In genomic region chr12:32954216-32955021, GRCm38 (mm10) we compare ENCODE assay signal across 8 mouse cellular contexts. TPM values are rescaled to one million over a fixed set of nuclear protein-coding genes. Genes with fewer than 3 reads are reported as not detected.
A peak's percentile ranks its signal among the peaks of the same experiment; 100 is the strongest.
DNase-seq lines count a peak whose midpoint lies in the region; ATAC-seq and TF ChIP-seq lines count a peak whose summit lies in the region.

No protein-coding gene starts in this region.

- intact Hi-C loops in heart, postnatal 14 days (cut with DNase I), result loop anchor here (5.0 kb wide), 1 partner anchor 53 kb away; no protein-coding TSS in a partner anchor

- peak overlapping the region; percentile 99 for H3K27ac ChIP-seq in heart, embryonic 11.5 days (ENCODE audit: low read depth, low read length)
- H3K27ac ChIP-seq in ES-Bruce4 (ENCODE audit: insufficient read depth, low read length), result no peak overlapping the region; the same call in 1 of the 2 replicates
- H3K27ac ChIP-seq in embryonic facial prominence, embryonic 10.5 days (replicated peaks), result peak overlapping the region; percentile 90
- H3K27ac ChIP-seq in hindbrain, embryonic 11.5 days (ENCODE audit: low read depth, low read length), result peak overlapping the region; percentile 90

- no peaks in the 10 kb centered on the region for H3K9me3 ChIP-seq in heart, embryonic 11.5 days (replicated peaks; ENCODE audit: control insufficient read depth, low read length)
- H3K9me3 ChIP-seq in ES-Bruce4 (replicated peaks; ENCODE audit: control insufficient read depth, insufficient read depth, low read length, poor library complexity, severe bottlenecking), result no peaks in the 10 kb centered on the region
- H3K9me3 ChIP-seq in embryonic facial prominence, embryonic 10.5 days, result no peaks in the 10 kb centered on the region
- no peaks in the 10 kb centered on the region for H3K9me3 ChIP-seq in hindbrain, embryonic 11.5 days (ENCODE audit: control insufficient read depth, low read length)

- peak overlapping the region; percentile 81 for H3K4me2 ChIP-seq in heart, embryonic 11.5 days
- H3K4me2 ChIP-seq in hindbrain, embryonic 11.5 days (replicated peaks; ENCODE audit: low read depth, low read length), result peak overlapping the region; percentile 75

- TF ChIP-seq EP300 in ES-Bruce4 (IDR thresholded peaks at IDR 0.05; ENCODE audit: insufficient read depth, low read depth, low read length), result no peak

- TF ChIP-seq CTCF in ES-Bruce4 (IDR thresholded peaks at IDR 0.05; ENCODE audit: low read depth, low read length), result no peak
- TF ChIP-seq CTCF in lung, adult 2 months (IDR thresholded peaks at IDR 0.05; ENCODE audit: insufficient read depth, low read length), result no peak

- no peaks in the 10 kb centered on the region for H3K36me3 ChIP-seq in heart, embryonic 11.5 days (ENCODE audit: control insufficient read depth, insufficient read depth, low read length)
- no peaks in the 10 kb centered on the region for H3K36me3 ChIP-seq in ES-Bruce4 (ENCODE audit: control insufficient read depth, insufficient read depth, low read length, poor library complexity, severe bottlenecking)
- H3K36me3 ChIP-seq in embryonic facial prominence, embryonic 10.5 days (replicated peaks), result no peaks in the 10 kb centered on the region
- no peaks in the 10 kb centered on the region for H3K36me3 ChIP-seq in hindbrain, embryonic 11.5 days (ENCODE audit: control insufficient read depth, insufficient read depth, low read length)

- peaks cover 17% of the 10 kb centered on the region for H3K4me1 ChIP-seq in heart, embryonic 11.5 days (ENCODE audit: control insufficient read depth, insufficient read depth, low read length)
- no peaks in the 10 kb centered on the region for H3K4me1 ChIP-seq in ES-Bruce4 (ENCODE audit: control insufficient read depth, insufficient read depth, low read length)
- H3K4me1 ChIP-seq in embryonic facial prominence, embryonic 10.5 days, result peaks cover 36% of the 10 kb centered on the region
- no peaks in the 10 kb centered on the region for H3K4me1 ChIP-seq in hindbrain, embryonic 11.5 days (replicated peaks; ENCODE audit: control insufficient read depth, insufficient read depth, low read length)
- H3K4me1 ChIP-seq in lung, adult 2 months (ENCODE audit: control insufficient read depth, insufficient read depth, low read length), result peaks cover 3% of the 10 kb centered on the region

- no peak for TF ChIP-seq POLR2A in ES-Bruce4 (IDR thresholded peaks at IDR 0.05; ENCODE audit: insufficient read depth, low read length)
- peak; percentile 82 for TF ChIP-seq POLR2A in lung, adult 2 months (IDR thresholded peaks at IDR 0.05; ENCODE audit: borderline replicate concordance, extremely low read depth, low read depth, low read length)

- no peaks in the 10 kb centered on the region for H3K27me3 ChIP-seq in heart, embryonic 11.5 days (ENCODE audit: control insufficient read depth, insufficient read depth, low read length)
- H3K27me3 ChIP-seq in ES-Bruce4 (ENCODE audit: control insufficient read depth, insufficient read depth, low read length, poor library complexity, severe bottlenecking), result peaks cover 2% of the 10 kb centered on the region; the same call in 1 of the 2 replicates
- no peaks in the 10 kb centered on the region for H3K27me3 ChIP-seq in embryonic facial prominence, embryonic 10.5 days (replicated peaks; ENCODE audit: low read depth, poor library complexity, severe bottlenecking)
- no peaks in the 10 kb centered on the region for H3K27me3 ChIP-seq in hindbrain, embryonic 11.5 days (ENCODE audit: control insufficient read depth, insufficient read depth, low read length)

- DNase-seq in heart, postnatal 14 days, result no peak
- DNase-seq in embryonic facial prominence, embryonic 10.5 days (ENCODE audit: low spot score), result no peak
- DNase-seq in hindbrain, embryonic 11.5 days (ENCODE audit: low spot score), result no peak
- DNase-seq in lung, adult 2 months, result peak; percentile 91
- DNase-seq in B cell, adult 2 months, result no peak

- peak overlapping the region; percentile 84 for H3K4me3 ChIP-seq in heart, embryonic 11.5 days (ENCODE audit: low read depth, low read length)
- peak overlapping the region; percentile 87 for H3K4me3 ChIP-seq in ES-Bruce4 (ENCODE audit: low read depth, low read length)
- H3K4me3 ChIP-seq in embryonic facial prominence, embryonic 10.5 days, result peak overlapping the region; percentile 81
- peak overlapping the region; percentile 75 for H3K4me3 ChIP-seq in hindbrain, embryonic 11.5 days (ENCODE audit: low read depth, low read length)
- H3K4me3 ChIP-seq in lung, adult 2 months (replicated peaks; ENCODE audit: extremely low read depth, low read depth, low read length), result peak overlapping the region; percentile 99

- WGBS in heart, embryonic 11.5 days (ENCODE audit: insufficient replicate concordance), result 2% methylated on average over 68 of the region's 71 CpGs
- WGBS in embryonic facial prominence, embryonic 10.5 days, result under 1% methylated on average over 71 of the region's 71 CpGs
- WGBS in hindbrain, embryonic 11.5 days, result under 1% methylated on average over 68 of the region's 71 CpGs
- under 1% methylated on average over 71 of the region's 71 CpGs for WGBS in lung, adult 2 months

- peak; percentile 72 for ATAC-seq in heart, embryonic 11.5 days (replicated peaks; ENCODE audit: insufficient number of reproducible peaks, low FRiP score, low TSS enrichment)
- ATAC-seq in hindbrain, embryonic 11.5 days (ENCODE audit: low FRiP score), result peak; percentile 78
- peak; percentile 11 for ATAC-seq in neutrophil, adult 5-6 weeks (ENCODE audit: extremely low read depth, insufficient number of reproducible peaks, low FRiP score, poor library complexity, severe bottlenecking)

- peak overlapping the region; percentile 93 for H3K9ac ChIP-seq in heart, embryonic 11.5 days (ENCODE audit: low read depth, low read length)
- H3K9ac ChIP-seq in ES-Bruce4 (ENCODE audit: low read depth, poor library complexity, severe bottlenecking), result peak overlapping the region; percentile 94
- H3K9ac ChIP-seq in hindbrain, embryonic 11.5 days (ENCODE audit: low read depth, low read length), result peak overlapping the region; percentile 83

RNA-seq across cellular contexts. Expression of gene Sypl, which starts 0.7 kb away (rescaled TPM):
- polyA plus RNA-seq in heart, embryonic 11.5 days (2014; fragmentation: Nextera tagmentation; extraction: Ambion mirVana), result 85.0 and 96.3 TPM in 2 replicates
- 10 to 100 TPM; 87.4 to 88.3 TPM for total RNA-seq in heart, postnatal 14 days (2021)
- polyA plus RNA-seq in ES-Bruce4 (2011; ENCODE audit: insufficient read depth, insufficient read length, low read depth, missing spikeins), result 73.6 and 79.7 TPM in 2 replicates
- 48.6 and 50.3 TPM in 2 replicates for polyA plus RNA-seq in embryonic facial prominence, embryonic 10.5 days (2016; fragmentation: Nextera tagmentation; extraction: Ambion mirVana)
- polyA plus RNA-seq in hindbrain, embryonic 11.5 days (2014; fragmentation: Nextera tagmentation; extraction: Ambion mirVana), result 59.5 and 59.8 TPM in 2 replicates
- 73.2 and 121 TPM in 2 replicates for polyA plus RNA-seq in lung, adult 2 months (2012; rRNA removed)
- 69.1 and 77.2 TPM in 2 replicates for total RNA-seq in neutrophil, adult 5-6 weeks (2017)

Comparison
In these comparisons a context has a peak if more than half of its experiments do, and no peak if none do; other contexts are left out.
1. ATAC-seq: peak in every context shown above with its lines; median percentile 78 in hindbrain, embryonic 11.5 days; 72 in heart, embryonic 11.5 days; 11 in neutrophil, adult 5-6 weeks.